Mouse (Mus musculus) urinary bladder, postnatal 10 days (tissue): ENCODE results near the gene Gm6034.
"Not testable (repeated sequence)": the region's sequence is repeated elsewhere in the genome, so short reads cannot be mapped to it uniquely, and the experiment has no call there.

Experiments used
- DNase-seq: peaks from one replicate; pipeline ENCODE4 v3.0.0; 2022; ENCODE audit warnings: low spot score

Gm6034 gene

GRCm38 (mm10) chr17:36082519-36083232, 39.9 kb downstream of the Gm6034 start:
- not testable (repeated sequence) for DNase-seq

GRCm38 (mm10) chr17:36083266-36083869, 40.6 kb downstream of the Gm6034 start:
- no peak for DNase-seq

- DNase-seq: no peak
Observed at GRCm38 (mm10) chr17:36083870-36084451, 41.2 kb downstream of the Gm6034 start.

GRCm38 (mm10) chr17:36085976-36086375, 43.2 kb downstream of the Gm6034 start:
- not testable (repeated sequence) for DNase-seq

- not testable (repeated sequence) for DNase-seq
Observed at GRCm38 (mm10) chr17:36091933-36092332, 49.2 kb downstream of the Gm6034 start.

- DNase-seq: not testable (repeated sequence)
Observed at GRCm38 (mm10) chr17:36092520-36092919, 49.8 kb downstream of the Gm6034 start.

- DNase-seq: no peak
Observed at GRCm38 (mm10) chr17:36093936-36094335, 51.2 kb downstream of the Gm6034 start.

GRCm38 (mm10) chr17:36099603-36100002, 56.8 kb downstream of the Gm6034 start:
- DNase-seq: not testable (repeated sequence)

GRCm38 (mm10) chr17:36102091-36102490, 59.3 kb downstream of the Gm6034 start:
- DNase-seq: not testable (repeated sequence)
